Mouse (Mus musculus) CD4-positive, CD25-positive, alpha-beta regulatory T cell, adult 2 months (primary cell): ENCODE results near the gene Trim2.

Source experiments
- DNase-seq: peaks from one replicate; pipeline ENCODE4 v3.0.0-alpha.2; 2012; ENCODE audit warnings: low read depth, low spot score

Gene Trim2

GRCm38 (mm10) chr3:84254520-84254878, 52.2 kb downstream of the Trim2 start:
- no peak for DNase-seq

- no peak for DNase-seq
Measured at GRCm38 (mm10) chr3:84253655-84254519, 52.8 kb downstream of the Trim2 start.

GRCm38 (mm10) chr3:84252776-84253654, 53.7 kb downstream of the Trim2 start:
- DNase-seq = no peak

GRCm38 (mm10) chr3:84251721-84252120, 55.0 kb downstream of the Trim2 start:
- DNase-seq = no peak

- no peak for DNase-seq
Measured at GRCm38 (mm10) chr3:84250275-84250674, 56.4 kb downstream of the Trim2 start.

GRCm38 (mm10) chr3:84247789-84248188, 58.9 kb downstream of the Trim2 start:
- DNase-seq = no peak

GRCm38 (mm10) chr3:84246421-84246861, 60.2 kb downstream of the Trim2 start:
- DNase-seq = no peak

- no peak for DNase-seq
Measured at GRCm38 (mm10) chr3:84243116-84243515, 63.6 kb downstream of the Trim2 start.

GRCm38 (mm10) chr3:84242497-84242896, 64.2 kb downstream of the Trim2 start:
- DNase-seq = no peak

GRCm38 (mm10) chr3:84241098-84241497, 65.6 kb downstream of the Trim2 start:
- no peak for DNase-seq

- no peak for DNase-seq
Measured at GRCm38 (mm10) chr3:84235420-84236304, 71.0 kb downstream of the Trim2 start.

- DNase-seq = no peak
Measured at GRCm38 (mm10) chr3:84234562-84234961, 72.1 kb downstream of the Trim2 start.

GRCm38 (mm10) chr3:84233663-84234415, 72.8 kb downstream of the Trim2 start:
- no peak for DNase-seq

- no peak for DNase-seq
Measured at GRCm38 (mm10) chr3:84232312-84232711, 74.4 kb downstream of the Trim2 start.

- DNase-seq = no peak
Measured at GRCm38 (mm10) chr3:84230988-84231387, 75.7 kb downstream of the Trim2 start.

- DNase-seq = peak; percentile 46
Measured at GRCm38 (mm10) chr3:84228911-84229310, 77.8 kb downstream of the Trim2 start.

GRCm38 (mm10) chr3:84228203-84228870, 78.3 kb downstream of the Trim2 start:
- DNase-seq = peak; percentile 95

- peak; percentile 7 for DNase-seq
Measured at GRCm38 (mm10) chr3:84227628-84228027, 79.0 kb downstream of the Trim2 start.

- peak; percentile 62 for DNase-seq
Measured at GRCm38 (mm10) chr3:84224982-84225381, 81.7 kb downstream of the Trim2 start.

GRCm38 (mm10) chr3:84220748-84221147, 85.9 kb downstream of the Trim2 start:
- DNase-seq = peak; percentile 56
